Mouse (Mus musculus) G1E-ER4 (cell line): Measurements from ENCODE around the gene Bex6. TPM values are rescaled to one million over a fixed set of nuclear protein-coding genes. Genes with fewer than 3 reads are reported as not detected.

ENCODE experiments used
- GATA1 ChIP-seq: IDR thresholded peaks from one replicate; pipeline ENCODE4 v1.8.0; 2012; ENCODE audit warnings: low read length, inconsistent platforms
- polyA plus RNA-seq: library from polyadenylated mRNA; stranded (reverse); fragments of >175 nt; gene quantifications from 2 replicates; pipeline ENCODE4 v1.2.3, GENCODE M21; 2012

Bex6 gene
- polyA plus RNA-seq, 1 experiment: not detected

DNA sequence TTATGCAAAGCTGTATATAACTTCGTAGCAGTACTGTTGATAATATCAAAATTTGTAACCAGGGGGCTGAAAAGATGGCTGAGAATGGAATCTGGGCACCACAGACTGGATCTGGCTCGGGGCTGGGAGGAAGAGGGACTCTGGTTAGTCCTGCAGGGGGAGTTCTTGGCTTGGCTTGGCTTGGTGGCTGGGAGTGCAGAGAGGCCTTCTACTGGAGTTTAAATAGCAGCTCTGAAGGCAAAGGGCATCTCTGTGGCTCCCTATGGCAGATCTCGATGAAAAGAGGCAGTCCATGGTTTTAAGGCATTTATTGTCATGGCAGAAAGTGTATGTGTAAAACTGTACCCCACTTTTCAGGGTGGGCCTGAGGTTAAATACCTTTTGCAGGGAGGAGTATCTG is 25.3 kb downstream of the Bex6 start:
- no peak for TF ChIP-seq GATA1

DNA sequence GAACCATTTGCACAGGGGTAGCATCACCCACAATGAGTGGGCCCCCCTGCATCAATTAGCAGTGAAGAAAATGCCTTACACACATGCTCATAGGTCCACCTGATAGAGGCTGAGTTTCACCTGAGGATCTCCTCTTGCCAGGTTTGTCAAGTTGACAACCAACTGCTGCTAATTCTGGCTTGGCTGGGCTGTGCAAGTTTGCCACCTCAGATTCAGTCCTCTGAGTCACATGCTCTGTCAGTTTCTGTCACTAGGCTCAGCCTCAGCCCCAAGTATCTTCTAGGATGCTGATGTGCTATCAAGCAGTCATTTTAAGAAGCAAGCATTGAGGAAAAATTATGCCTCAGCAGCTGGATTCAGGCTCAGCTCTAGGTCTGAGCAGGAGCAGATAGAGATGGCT is 34.5 kb downstream of the Bex6 start:
- no peak for TF ChIP-seq GATA1

DNA sequence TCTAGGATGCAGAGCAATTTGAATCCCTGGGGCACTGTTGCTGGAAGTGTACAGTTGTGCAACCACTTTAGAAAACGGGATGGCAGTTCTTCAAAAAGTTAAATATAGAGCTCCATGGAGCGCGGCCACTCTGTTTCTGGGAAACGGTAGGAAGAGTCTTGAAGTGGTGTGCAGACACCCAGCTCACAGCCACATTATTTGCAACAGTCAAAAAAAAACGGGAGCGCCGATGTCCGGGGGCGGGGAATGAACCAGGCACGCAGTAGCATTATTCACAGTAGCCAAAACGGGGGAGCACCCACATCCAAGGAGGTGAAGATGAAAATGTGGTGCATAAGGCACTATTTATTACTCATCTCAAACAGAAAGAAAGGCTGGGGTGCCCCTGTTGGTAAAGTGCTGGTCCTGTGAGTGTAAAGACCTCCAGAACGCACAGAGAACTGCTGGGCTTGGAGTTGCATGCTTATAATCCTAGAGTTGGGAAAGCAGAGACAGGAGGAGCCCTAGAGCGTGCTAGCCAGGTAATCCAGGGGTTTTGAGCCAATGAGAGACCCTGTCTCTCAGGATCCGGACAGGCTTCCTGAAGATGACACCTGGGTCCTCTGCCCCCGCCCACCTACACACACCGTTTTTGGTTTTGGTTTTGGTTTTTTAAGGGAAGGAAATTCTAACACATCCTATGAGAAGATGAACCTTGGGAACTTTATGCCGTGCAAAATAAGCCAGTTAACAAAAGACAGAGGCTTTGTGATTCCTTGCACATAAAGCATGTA is 35.4 kb downstream of the Bex6 start:
- TF ChIP-seq GATA1: no peak

DNA sequence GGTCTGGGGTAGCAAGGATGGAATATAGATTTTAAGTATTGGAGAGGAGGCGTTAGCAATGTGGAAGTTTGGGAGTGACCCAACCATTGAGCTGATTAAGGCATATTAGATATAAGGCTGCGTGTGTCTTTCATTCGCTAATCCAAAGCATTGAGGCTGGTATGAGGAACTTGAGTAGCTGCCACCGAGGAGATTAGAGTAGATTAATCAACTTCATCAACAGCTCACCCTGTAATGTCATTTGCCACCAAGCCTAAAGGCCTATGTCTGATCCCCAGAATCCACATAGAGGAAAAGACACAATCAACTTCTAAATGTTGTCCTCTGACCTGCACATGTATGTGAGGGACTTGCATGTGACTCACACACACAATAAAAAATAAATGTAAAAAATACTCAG is 42.2 kb downstream of the Bex6 start:
- no peak for TF ChIP-seq GATA1

DNA sequence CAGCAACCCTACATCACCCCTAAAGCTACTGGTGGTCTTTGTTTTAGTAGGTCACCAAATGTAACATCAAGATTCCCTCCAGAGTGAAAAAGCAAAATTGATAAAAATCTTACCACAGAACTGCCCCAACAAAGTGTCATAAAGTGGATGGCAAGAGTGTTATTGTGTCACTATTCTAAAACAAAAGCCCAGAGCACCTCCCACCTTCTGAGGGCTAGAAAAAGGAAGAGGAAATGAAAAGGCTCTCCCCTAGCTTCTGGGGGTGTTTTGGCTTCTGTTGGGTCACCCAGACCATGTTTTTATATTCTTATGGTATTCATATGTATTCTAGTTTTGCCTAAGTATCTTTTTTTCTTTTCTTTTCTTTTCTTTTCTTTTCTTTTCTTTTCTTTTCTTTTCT is 42.8 kb downstream of the Bex6 start:
- no peak for TF ChIP-seq GATA1

Other genes with a start within 250 kb of the Bex6 start
- not detected in 2 replicates for gene Pigz, start 246.0 kb upstream of the Bex6 start, polyA plus RNA-seq
- 65.4 and 75.8 TPM in 2 replicates for gene 0610012G03Rik, start 231.3 kb upstream of the Bex6 start, polyA plus RNA-seq
- 137 and 143 TPM in 2 replicates for gene Ncbp2, start 231.3 kb upstream of the Bex6 start, polyA plus RNA-seq
- gene Senp5, start 176.5 kb upstream of the Bex6 start, polyA plus RNA-seq: 2.8 and 4.3 TPM in 2 replicates
- gene Pak2, start 100.5 kb upstream of the Bex6 start, polyA plus RNA-seq: 29.8 and 41.3 TPM in 2 replicates
- gene Pigx, start 80.1 kb upstream of the Bex6 start, polyA plus RNA-seq: 14.8 and 21.0 TPM in 2 replicates
- 2.2 and 3.8 TPM in 2 replicates for gene Cep19, start 80.0 kb upstream of the Bex6 start, polyA plus RNA-seq
- 70.3 and 74.8 TPM in 2 replicates for gene Nrros, start 14.2 kb upstream of the Bex6 start, polyA plus RNA-seq
- 6.3 and 9.0 TPM in 2 replicates for gene Fbxo45, start 67.3 kb downstream of the Bex6 start, polyA plus RNA-seq
- 13.0 and 15.6 TPM in 2 replicates for gene Wdr53, start 67.4 kb downstream of the Bex6 start, polyA plus RNA-seq
- not detected in 2 replicates for gene Smco1, start 91.6 kb downstream of the Bex6 start, polyA plus RNA-seq
- gene Rnf168, start 97.6 kb downstream of the Bex6 start, polyA plus RNA-seq: 14.1 and 15.3 TPM in 2 replicates
- gene Ubxn7, start 152.4 kb downstream of the Bex6 start, polyA plus RNA-seq: 6.1 and 8.3 TPM in 2 replicates
- gene Tm4sf19, start 220.7 kb downstream of the Bex6 start, polyA plus RNA-seq: not detected in 2 replicates
- gene Tctex1d2, start 239.9 kb downstream of the Bex6 start, polyA plus RNA-seq: 0.08 and 0.10 TPM in 2 replicates